Mouse (Mus musculus): ENCODE measurements around the gene Colq. TPM values are rescaled to one million over a fixed set of nuclear protein-coding genes. Genes with fewer than 3 reads are reported as not detected.
A peak's percentile ranks its signal among the peaks of the same experiment; 100 is the strongest.

Colq gene
- polyA plus RNA-seq, 1 experiment from 2014 or later, result 1.3 TPM

- H3K4me3 ChIP-seq (replicated peaks; ENCODE audit: low read depth, low read length), result peak overlapping the region; percentile 99
- peak; percentile 16 for DNase-seq (ENCODE audit: low spot score)
- TF ChIP-seq CTCF (IDR thresholded peaks at IDR 0.05; ENCODE audit: low read depth), result no peak
- H3K4me2 ChIP-seq (ENCODE audit: low read length), result peak overlapping the region; percentile 88
- peaks cover 12% of the 10 kb centered on the region for H3K4me1 ChIP-seq (replicated peaks; ENCODE audit: insufficient read depth, low read length)
- ATAC-seq (replicated peaks; ENCODE audit: low FRiP score, low read depth), result no peak; the same call in 1 of the 2 replicates
- no peaks in the 10 kb centered on the region for H3K9me3 ChIP-seq (replicated peaks; ENCODE audit: low read length)
- H3K36me3 ChIP-seq (ENCODE audit: insufficient read depth, low read length), result peaks cover 10% of the 10 kb centered on the region; the same call in 1 of the 2 replicates
- H3K27ac ChIP-seq, result no peak overlapping the region
- H3K27me3 ChIP-seq (ENCODE audit: insufficient read depth, low read length), result no peaks in the 10 kb centered on the region
- 19% methylated on average over 7 of the region's 7 CpGs for WGBS
- H3K9ac ChIP-seq (ENCODE audit: low read depth, low read length), result peak overlapping the region; percentile 91
These were observed 94.9 kb downstream of the Colq start for GRCm38 (mm10) chr14:31496241-31496646.

DNA sequence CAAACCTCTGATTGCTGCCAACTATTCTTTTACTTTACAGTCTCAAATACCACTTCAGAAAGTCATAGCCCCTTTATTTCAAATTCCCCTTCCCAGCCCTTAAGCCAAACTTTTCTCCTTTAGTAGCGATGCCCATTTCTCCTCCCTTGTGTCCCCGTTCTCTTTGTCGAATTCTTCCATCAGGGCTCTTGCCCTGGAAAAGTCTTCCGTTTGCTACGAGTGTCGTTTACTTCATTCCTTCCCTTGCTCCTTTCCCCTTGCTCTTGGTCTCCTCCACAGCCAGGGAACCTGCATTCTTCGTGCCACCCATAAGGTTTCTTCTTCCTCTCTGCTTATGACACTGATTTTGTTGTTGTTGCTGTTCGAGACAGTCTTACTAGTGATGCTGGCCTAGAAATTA is 95.6 kb downstream of the Colq start:
- H3K9me3 ChIP-seq (replicated peaks; ENCODE audit: low read length), result no peaks in the 10 kb centered on the region
- peak overlapping the region; percentile 91 for H3K9ac ChIP-seq (ENCODE audit: low read depth, low read length)
- no peaks in the 10 kb centered on the region for H3K27me3 ChIP-seq (ENCODE audit: insufficient read depth, low read length)
- 1% methylated on average over 8 of the region's 8 CpGs for WGBS
- H3K27ac ChIP-seq, result peak overlapping the region; percentile 91
- peaks cover 12% of the 10 kb centered on the region for H3K4me1 ChIP-seq (replicated peaks; ENCODE audit: insufficient read depth, low read length)
- no peak for ATAC-seq (replicated peaks; ENCODE audit: low FRiP score, low read depth)
- peak overlapping the region; percentile 88 for H3K4me2 ChIP-seq (ENCODE audit: low read length)
- H3K36me3 ChIP-seq (ENCODE audit: insufficient read depth, low read length), result peaks cover 10% of the 10 kb centered on the region; the same call in 1 of the 2 replicates
- TF ChIP-seq CTCF (IDR thresholded peaks at IDR 0.05; ENCODE audit: low read depth), result no peak
- H3K4me3 ChIP-seq (replicated peaks; ENCODE audit: low read depth, low read length), result peak overlapping the region; percentile 99
- peak; percentile 12 for DNase-seq (ENCODE audit: low spot score)

DNA sequence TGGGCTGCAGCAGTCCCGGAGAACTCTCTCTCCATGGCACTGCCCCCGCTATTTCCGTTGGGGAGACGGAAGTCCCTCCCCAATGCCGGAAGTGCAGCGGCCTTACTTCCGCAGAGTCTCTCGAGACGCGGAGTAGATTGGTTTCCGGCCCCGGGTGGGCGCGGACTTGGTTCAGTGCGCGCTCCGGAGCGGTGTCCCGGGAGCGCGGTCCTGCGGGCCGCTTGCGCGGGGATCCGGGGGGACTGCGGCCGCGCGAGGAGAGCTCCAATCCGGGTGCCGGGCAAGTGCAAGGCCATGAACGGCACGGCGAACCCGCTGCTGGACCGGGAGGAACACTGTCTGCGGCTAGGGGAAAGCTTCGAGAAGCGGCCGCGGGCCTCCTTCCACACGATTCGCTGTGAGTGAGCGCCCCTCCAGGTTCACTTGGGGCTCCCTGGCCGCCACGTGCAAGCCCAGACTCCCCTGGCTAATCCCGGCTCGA is 96.1 kb downstream of the Colq start, which contains the start of gene Mettl6:
Gene Mettl6 (minus strand): TSS at position 66 of the 481 bp plus-strand sequence.
- Histone ChIP-seq H3K4me1 (replicated peaks; ENCODE audit: insufficient read depth, low read length) (peaks cover 12% of the 10 kb centered on the region), H3K4me2 (ENCODE audit: low read length) (peak within 1 kb of the TSS; percentile 88), H3K36me3 (ENCODE audit: insufficient read depth, low read length) (peaks cover 9% of the 10 kb centered on the region; the same call in 1 of the 2 replicates), H3K4me3 (replicated peaks; ENCODE audit: low read depth, low read length) (peak within 1 kb of the TSS; percentile 99), H3K27ac (peak within 1 kb of the TSS; percentile 91), H3K9ac (ENCODE audit: low read depth, low read length) (peak within 1 kb of the TSS; percentile 91), H3K27me3 (ENCODE audit: insufficient read depth, low read length) (no peaks in the 10 kb centered on the region), H3K9me3 (replicated peaks; ENCODE audit: low read length) (no peaks in the 10 kb centered on the region)
- peak; percentile 92 for ATAC-seq (replicated peaks; ENCODE audit: low FRiP score, low read depth)
- peak; percentile 96 for DNase-seq (ENCODE audit: low spot score)
- TF ChIP-seq CTCF (IDR thresholded peaks at IDR 0.05; ENCODE audit: low read depth), result 0 out of 2 replicates have a peak, but pooled peaks have one; percentile 6
- under 1% methylated on average over 49 of the region's 49 CpGs for WGBS

GRCm38 (mm10) chr14:31494349-31494974 is 96.7 kb downstream of the Colq start, which contains the start of gene Eaf1:
TSS of gene Eaf1 (plus strand) at chr14:31494399.
- Histone ChIP-seq H3K27ac (peak within 1 kb of the TSS; percentile 91), H3K9me3 (replicated peaks; ENCODE audit: low read length) (no peaks in the 10 kb centered on the region), H3K36me3 (ENCODE audit: insufficient read depth, low read length) (peaks cover 8% of the 10 kb centered on the region; the same call in 1 of the 2 replicates), H3K4me2 (ENCODE audit: low read length) (peak within 1 kb of the TSS; percentile 88), H3K9ac (ENCODE audit: low read depth, low read length) (peak within 1 kb of the TSS; percentile 91), H3K4me3 (replicated peaks; ENCODE audit: low read depth, low read length) (peak within 1 kb of the TSS; percentile 99), H3K27me3 (ENCODE audit: insufficient read depth, low read length) (no peaks in the 10 kb centered on the region), H3K4me1 (replicated peaks; ENCODE audit: insufficient read depth, low read length) (peaks cover 12% of the 10 kb centered on the region)
- DNase-seq (ENCODE audit: low spot score), result peak; percentile 65
- TF ChIP-seq CTCF (IDR thresholded peaks at IDR 0.05; ENCODE audit: low read depth), result no peak
- ATAC-seq (replicated peaks; ENCODE audit: low FRiP score, low read depth), result peak; percentile 58
- WGBS, result under 1% methylated on average over 37 of the region's 37 CpGs

DNA sequence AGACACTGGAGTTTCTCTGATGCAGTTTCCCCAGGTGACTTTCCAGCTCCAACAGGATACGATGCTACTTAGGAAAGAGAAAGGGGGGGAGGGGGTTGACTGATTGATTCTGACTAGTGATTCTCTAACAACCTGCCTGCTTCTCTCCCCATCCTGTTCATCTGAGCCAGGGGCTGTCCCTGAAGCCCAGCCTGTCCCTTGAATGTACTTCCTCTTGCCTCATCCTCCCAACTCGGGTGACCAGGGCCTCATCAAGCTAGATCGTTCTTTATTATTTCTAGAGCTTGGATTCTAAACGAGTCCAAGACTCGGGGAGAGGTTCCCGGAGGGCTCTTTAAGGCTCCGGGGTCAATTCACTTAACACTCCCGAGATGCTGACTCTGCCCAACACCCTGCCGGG is 97.2 kb downstream of the Colq start:
- DNase-seq (ENCODE audit: low spot score) (peak; percentile 3), ATAC-seq (replicated peaks; ENCODE audit: low FRiP score, low read depth) (no peak)
- no peaks in the 10 kb centered on the region for H3K27me3 ChIP-seq (ENCODE audit: insufficient read depth, low read length)
- H3K4me3 ChIP-seq (replicated peaks; ENCODE audit: low read depth, low read length), result peak overlapping the region; percentile 99
- WGBS, result 10% methylated on average over 9 of the region's 9 CpGs
- TF ChIP-seq CTCF (IDR thresholded peaks at IDR 0.05; ENCODE audit: low read depth), result no peak
- H3K4me2 ChIP-seq (ENCODE audit: low read length), result peak overlapping the region; percentile 88
- H3K27ac ChIP-seq, result 0 out of 2 replicates have a peak overlapping the region, but pooled peaks have one; percentile 91
- peak overlapping the region; percentile 91 for H3K9ac ChIP-seq (ENCODE audit: low read depth, low read length)
- H3K9me3 ChIP-seq (replicated peaks; ENCODE audit: low read length), result no peaks in the 10 kb centered on the region
- peaks cover 12% of the 10 kb centered on the region for H3K4me1 ChIP-seq (replicated peaks; ENCODE audit: insufficient read depth, low read length)
- peaks cover 11% of the 10 kb centered on the region; the same call in 1 of the 2 replicates for H3K36me3 ChIP-seq (ENCODE audit: insufficient read depth, low read length)

GRCm38 (mm10) chr14:31488055-31488454 is 103.1 kb downstream of the Colq start:
- no peak for ATAC-seq (replicated peaks; ENCODE audit: low FRiP score, low read depth)
- no peak overlapping the region for H3K4me3 ChIP-seq (replicated peaks; ENCODE audit: low read depth, low read length)
- no peaks in the 10 kb centered on the region for H3K27me3 ChIP-seq (ENCODE audit: insufficient read depth, low read length)
- H3K36me3 ChIP-seq (ENCODE audit: insufficient read depth, low read length), result peaks cover 51% of the 10 kb centered on the region
- DNase-seq (ENCODE audit: low spot score), result no peak
- H3K27ac ChIP-seq, result no peak overlapping the region
- no peak overlapping the region for H3K4me2 ChIP-seq (ENCODE audit: low read length)
- TF ChIP-seq CTCF (IDR thresholded peaks at IDR 0.05; ENCODE audit: low read depth), result no peak
- H3K9ac ChIP-seq (ENCODE audit: low read depth, low read length), result no peak overlapping the region
- H3K4me1 ChIP-seq (replicated peaks; ENCODE audit: insufficient read depth, low read length), result no peaks in the 10 kb centered on the region
- WGBS, result 93% methylated on average over 6 of the region's 6 CpGs
- H3K9me3 ChIP-seq (replicated peaks; ENCODE audit: low read length), result no peaks in the 10 kb centered on the region
